Mouse (Mus musculus) thymus, adult 2 months (tissue): ENCODE measurements around the gene Ankdd1a.

Source experiments
- CTCF ChIP-seq: fragments of 200-500 bp; IDR thresholded peaks from 2 replicates; pipeline ENCODE4 v1.5.1; 2012; ENCODE audit warnings: mild to moderate bottlenecking, control low read depth, low read length, moderate library complexity, borderline replicate concordance; ENCODE audit not compliant: control insufficient read depth, poor library complexity, insufficient read depth; ENCODE audit errors: extremely low read depth
- POLR2A ChIP-seq: fragments of 200-500 bp; IDR thresholded peaks from 2 replicates; pipeline ENCODE4 v1.6.1; 2012; ENCODE audit warnings: mild to moderate bottlenecking, low read length, control low read depth, moderate library complexity; ENCODE audit not compliant: control insufficient read depth, poor library complexity, insufficient read depth; ENCODE audit errors: extremely low read depth

- TF ChIP-seq POLR2A (no peak), CTCF (no peak)
Observed at GRCm38 (mm10) chr9:65562081-65562506, 42.1 kb upstream of the Ankdd1a start.
